Mouse (Mus musculus): ENCODE results near the gene Slc27a2. TPM values are rescaled to one million over a fixed set of nuclear protein-coding genes. Genes with fewer than 3 reads are reported as not detected.

The Slc27a2 gene
- 1.2 and 2.9 TPM in 2 replicates for polyA plus RNA-seq (2012; rRNA removed)

GRCm38 (mm10) chr2:126552357-126553290 is at the start of gene Slc27a2:
Gene Slc27a2, plus strand, starts transcription at chr2:126552407.
- no peak within 1 kb of the TSS for H3K27ac ChIP-seq (ENCODE audit: control insufficient read depth, insufficient read depth, low read depth, low read length)
- H3K27me3 ChIP-seq (ENCODE audit: control insufficient read depth, insufficient read depth, low read length) = no peaks in the 10 kb centered on the region
- H3K36me3 ChIP-seq (ENCODE audit: control insufficient read depth, insufficient read depth, low read length) = no peaks in the 10 kb centered on the region
- H3K4me1 ChIP-seq (ENCODE audit: control insufficient read depth, insufficient read depth, low read length) = no peaks in the 10 kb centered on the region; the same call in 1 of the 2 replicates
- no peak for TF ChIP-seq CTCF (IDR thresholded peaks at IDR 0.05; ENCODE audit: control insufficient read depth, insufficient read depth, insufficient replicate concordance, low read depth, low read length)
- no peak for TF ChIP-seq POLR2A (IDR thresholded peaks at IDR 0.05; ENCODE audit: control insufficient read depth, low read depth, low read length)
- peak within 1 kb of the TSS; percentile 61 for H3K4me3 ChIP-seq (ENCODE audit: control insufficient read depth, low read depth, low read length)

- no peak overlapping the region for H3K4me3 ChIP-seq (ENCODE audit: control insufficient read depth, low read depth, low read length)
Observed at GRCm38 (mm10) chr2:126505156-126505555, 47.1 kb upstream of the Slc27a2 start.

GRCm38 (mm10) chr2:126507477-126507876 is 44.7 kb upstream of the Slc27a2 start:
- no peaks in the 10 kb centered on the region for H3K36me3 ChIP-seq (ENCODE audit: control insufficient read depth, insufficient read depth, low read length)

More at GRCm38 (mm10) chr2:126505156-126505555, 47.1 kb upstream of the Slc27a2 start:
- no peaks in the 10 kb centered on the region for H3K27me3 ChIP-seq (ENCODE audit: control insufficient read depth, insufficient read depth, low read length)
- TF ChIP-seq POLR2A (IDR thresholded peaks at IDR 0.05; ENCODE audit: control insufficient read depth, low read depth, low read length) (no peak), CTCF (IDR thresholded peaks at IDR 0.05; ENCODE audit: control insufficient read depth, insufficient read depth, insufficient replicate concordance, low read depth, low read length) (no peak)
- no peaks in the 10 kb centered on the region for H3K36me3 ChIP-seq (ENCODE audit: control insufficient read depth, insufficient read depth, low read length)
- H3K27ac ChIP-seq (ENCODE audit: control insufficient read depth, insufficient read depth, low read depth, low read length) = no peak overlapping the region
- H3K4me1 ChIP-seq (ENCODE audit: control insufficient read depth, insufficient read depth, low read length) = no peaks in the 10 kb centered on the region; the same call in 1 of the 2 replicates

GRCm38 (mm10) chr2:126508228-126508627 is 44.0 kb upstream of the Slc27a2 start:
- Histone ChIP-seq H3K27me3 (ENCODE audit: control insufficient read depth, insufficient read depth, low read length) (no peaks in the 10 kb centered on the region), H3K27ac (ENCODE audit: control insufficient read depth, insufficient read depth, low read depth, low read length) (no peak overlapping the region), H3K36me3 (ENCODE audit: control insufficient read depth, insufficient read depth, low read length) (no peaks in the 10 kb centered on the region), H3K4me1 (ENCODE audit: control insufficient read depth, insufficient read depth, low read length) (no peaks in the 10 kb centered on the region; the same call in 1 of the 2 replicates), H3K4me3 (ENCODE audit: control insufficient read depth, low read depth, low read length) (no peak overlapping the region)
- TF ChIP-seq CTCF (IDR thresholded peaks at IDR 0.05; ENCODE audit: control insufficient read depth, insufficient read depth, insufficient replicate concordance, low read depth, low read length) (no peak), POLR2A (IDR thresholded peaks at IDR 0.05; ENCODE audit: control insufficient read depth, low read depth, low read length) (no peak)

More at GRCm38 (mm10) chr2:126507477-126507876, 44.7 kb upstream of the Slc27a2 start:
- H3K27ac ChIP-seq (ENCODE audit: control insufficient read depth, insufficient read depth, low read depth, low read length) = no peak overlapping the region
- H3K27me3 ChIP-seq (ENCODE audit: control insufficient read depth, insufficient read depth, low read length) = no peaks in the 10 kb centered on the region
- TF ChIP-seq POLR2A (IDR thresholded peaks at IDR 0.05; ENCODE audit: control insufficient read depth, low read depth, low read length) (no peak), CTCF (IDR thresholded peaks at IDR 0.05; ENCODE audit: control insufficient read depth, insufficient read depth, insufficient replicate concordance, low read depth, low read length) (no peak)
- H3K4me3 ChIP-seq (ENCODE audit: control insufficient read depth, low read depth, low read length) = no peak overlapping the region
- H3K4me1 ChIP-seq (ENCODE audit: control insufficient read depth, insufficient read depth, low read length) = no peaks in the 10 kb centered on the region; the same call in 1 of the 2 replicates

GRCm38 (mm10) chr2:126515069-126515826 is 37.0 kb upstream of the Slc27a2 start:
- H3K27ac ChIP-seq (ENCODE audit: control insufficient read depth, insufficient read depth, low read depth, low read length) = no peak overlapping the region
- no peaks in the 10 kb centered on the region for H3K27me3 ChIP-seq (ENCODE audit: control insufficient read depth, insufficient read depth, low read length)
- no peaks in the 10 kb centered on the region for H3K4me1 ChIP-seq (ENCODE audit: control insufficient read depth, insufficient read depth, low read length)
- no peak overlapping the region for H3K4me3 ChIP-seq (ENCODE audit: control insufficient read depth, low read depth, low read length)
- H3K36me3 ChIP-seq (ENCODE audit: control insufficient read depth, insufficient read depth, low read length) = no peaks in the 10 kb centered on the region
- no peak for TF ChIP-seq CTCF (IDR thresholded peaks at IDR 0.05; ENCODE audit: control insufficient read depth, insufficient read depth, insufficient replicate concordance, low read depth, low read length)
- no peak for TF ChIP-seq POLR2A (IDR thresholded peaks at IDR 0.05; ENCODE audit: control insufficient read depth, low read depth, low read length)

- Histone ChIP-seq H3K4me3 (ENCODE audit: control insufficient read depth, low read depth, low read length) (no peak overlapping the region), H3K4me1 (ENCODE audit: control insufficient read depth, insufficient read depth, low read length) (peaks cover 2% of the 10 kb centered on the region; the same call in 1 of the 2 replicates), H3K36me3 (ENCODE audit: control insufficient read depth, insufficient read depth, low read length) (no peaks in the 10 kb centered on the region), H3K27ac (ENCODE audit: control insufficient read depth, insufficient read depth, low read depth, low read length) (no peak overlapping the region), H3K27me3 (ENCODE audit: control insufficient read depth, insufficient read depth, low read length) (no peaks in the 10 kb centered on the region)
- TF ChIP-seq POLR2A (IDR thresholded peaks at IDR 0.05; ENCODE audit: control insufficient read depth, low read depth, low read length) (no peak), CTCF (IDR thresholded peaks at IDR 0.05; ENCODE audit: control insufficient read depth, insufficient read depth, insufficient replicate concordance, low read depth, low read length) (no peak)
Observed at GRCm38 (mm10) chr2:126519872-126520581, 32.2 kb upstream of the Slc27a2 start.

All from testis, adult 2 months (tissue).